In the genomic region with DNA sequence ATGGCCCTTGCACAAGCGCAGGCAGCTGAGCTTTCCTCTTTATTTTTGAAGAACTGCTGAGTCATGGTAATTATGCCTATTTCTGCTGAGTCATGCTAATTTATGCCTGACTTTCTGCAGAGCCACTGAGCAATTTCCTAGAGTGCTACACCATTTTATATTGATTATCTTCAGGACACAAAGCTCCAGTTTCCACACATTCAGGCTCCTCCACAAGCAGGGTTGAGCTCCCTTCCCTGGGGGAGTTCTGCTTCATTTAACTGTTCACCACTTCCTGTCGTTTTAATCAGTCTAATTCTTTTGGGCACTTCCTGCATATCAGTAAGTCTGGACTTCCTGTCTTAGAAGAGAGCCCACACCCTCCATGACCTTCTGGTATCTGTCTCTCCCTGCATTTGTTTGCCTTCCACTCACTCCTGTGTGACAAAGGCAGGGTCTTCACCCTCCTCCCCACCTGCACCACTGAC, we compare ENCODE assay signal across 10 mouse cellular contexts. TPM values are rescaled to one million over a fixed set of nuclear protein-coding genes. Genes with fewer than 3 reads are reported as not detected.
DNase-seq lines count a peak whose midpoint lies in the region; ATAC-seq and TF ChIP-seq lines count a peak whose summit lies in the region.
"Had no signal": no experiment of that assay in that cellular context is flagged by ENCODE, and none has a peak within 500 bp of the region (broad histone marks: within the 10 kb centered on the region; RNA-seq: fewer than 3 reads in every experiment).

No protein-coding gene starts in this region.

- TF ChIP-seq CTCF in midbrain, postnatal 0 days (IDR thresholded peaks at IDR 0.05): no peak

- WGBS in midbrain, postnatal 0 days: 75% methylated on average over 2 of the region's 2 CpGs
- WGBS in midbrain, embryonic 15.5 days: 71% methylated on average over 2 of the region's 2 CpGs

- no peak overlapping the region for H3K4me2 ChIP-seq in midbrain, postnatal 0 days (ENCODE audit: low read depth, low read length, poor library complexity, severe bottlenecking)
- H3K4me2 ChIP-seq in midbrain, embryonic 15.5 days: no peak overlapping the region

- H3K9me3 ChIP-seq in midbrain, postnatal 0 days (ENCODE audit: low read length): no peaks in the 10 kb centered on the region
- no peaks in the 10 kb centered on the region for H3K9me3 ChIP-seq in midbrain, embryonic 15.5 days

- peak; percentile 14 for DNase-seq in midbrain, postnatal 0 days (ENCODE audit: low spot score)
- DNase-seq in R1 (ENCODE audit: low read depth, low spot score): peak; percentile 55
- DNase-seq in induced T-regulatory cell, adult 2 months (ENCODE audit: low read depth): peak; percentile 2
- peak; percentile 11 for DNase-seq in yolk sac, embryonic 10.5 days (ENCODE audit: low spot score)
- DNase-seq in adrenal gland, adult 18-20 months (ENCODE audit: low spot score in 2 of 2): no peak
- no peak for DNase-seq in layer of hippocampus, adult 8-10 months (ENCODE audit: low spot score in 2 of 2)
- DNase-seq: cerebellum, adult 11-12 months had no signal

- H3K27me3 ChIP-seq in midbrain, postnatal 0 days (ENCODE audit: insufficient read depth, low read length): no peaks in the 10 kb centered on the region
- no peaks in the 10 kb centered on the region for H3K27me3 ChIP-seq in midbrain, embryonic 15.5 days (replicated peaks)

- no peaks in the 10 kb centered on the region for H3K36me3 ChIP-seq in midbrain, postnatal 0 days (ENCODE audit: insufficient read depth, low read length)
- no peaks in the 10 kb centered on the region for H3K36me3 ChIP-seq in midbrain, embryonic 15.5 days (replicated peaks)

- H3K9ac ChIP-seq in midbrain, postnatal 0 days (replicated peaks; ENCODE audit: low read length, poor library complexity, severe bottlenecking): no peak overlapping the region
- H3K9ac ChIP-seq in midbrain, embryonic 15.5 days: no peak overlapping the region

- no peaks in the 10 kb centered on the region for H3K4me1 ChIP-seq in midbrain, postnatal 0 days (ENCODE audit: insufficient read depth, low read length)
- no peaks in the 10 kb centered on the region for H3K4me1 ChIP-seq in midbrain, embryonic 15.5 days

- no peak overlapping the region for H3K27ac ChIP-seq in midbrain, postnatal 0 days (ENCODE audit: low read depth, low read length)
- no peak overlapping the region for H3K27ac ChIP-seq in midbrain, embryonic 15.5 days

- no peak overlapping the region for H3K4me3 ChIP-seq in midbrain, postnatal 0 days (ENCODE audit: low read depth, low read length)
- H3K4me3 ChIP-seq in midbrain, embryonic 15.5 days: no peak overlapping the region

- ATAC-seq in midbrain, postnatal 0 days (ENCODE audit: low FRiP score): no peak
- ATAC-seq in midbrain, embryonic 15.5 days (replicated peaks): no peak
- ATAC-seq: forebrain, embryonic 16.5 days had no signal

RNA-seq across cellular contexts. Expression of a gene that starts 4.0 kb away (rescaled TPM):
- not detected in 2 replicates for total RNA-seq in midbrain, postnatal 0 days (2014; rRNA removed)
- not detected in 2 replicates for polyA plus RNA-seq in midbrain, postnatal 0 days (2015; fragmentation: Nextera tagmentation; extraction: Ambion mirVana)
- not detected in 2 replicates for polyA plus RNA-seq in midbrain, embryonic 15.5 days (2015; fragmentation: Nextera tagmentation; extraction: Ambion mirVana)
- not detected for total RNA-seq in adrenal gland, adult 18-20 months (2021)
- under 1 TPM in 1 of 4 experiments, not detected in 3; 0.22 TPM for total RNA-seq in layer of hippocampus, adult 8-10 months (2022)
- polyA plus RNA-seq: forebrain, embryonic 16.5 days had no signal

RNA-seq across cellular contexts. Expression of a gene that starts 30.2 kb away (rescaled TPM):
- 0.16 and 0.99 TPM in 2 replicates for total RNA-seq in midbrain, postnatal 0 days (2014; rRNA removed)
- polyA plus RNA-seq in midbrain, postnatal 0 days (2015; fragmentation: Nextera tagmentation; extraction: Ambion mirVana): 0.23 and 0.31 TPM in 2 replicates
- polyA plus RNA-seq in midbrain, embryonic 15.5 days (2015; fragmentation: Nextera tagmentation; extraction: Ambion mirVana): 0.22 and 0.31 TPM in 2 replicates
- total RNA-seq in adrenal gland, adult 18-20 months (2021): under 1 TPM in 1 of 2 experiments, not detected in 1; 0.58 TPM
- total RNA-seq in layer of hippocampus, adult 8-10 months (2022): under 1 TPM in 2 of 4 experiments, not detected in 2; 0.45 to 0.63 TPM

RNA-seq across cellular contexts. Expression of a gene that starts 39.7 kb away (rescaled TPM):
- total RNA-seq in midbrain, postnatal 0 days (2014; rRNA removed): not detected in 2 replicates
- polyA plus RNA-seq in midbrain, postnatal 0 days (2015; fragmentation: Nextera tagmentation; extraction: Ambion mirVana): not detected in 2 replicates
- not detected in 2 replicates for polyA plus RNA-seq in midbrain, embryonic 15.5 days (2015; fragmentation: Nextera tagmentation; extraction: Ambion mirVana)
- not detected for total RNA-seq in adrenal gland, adult 18-20 months (2021)
- not detected for total RNA-seq in layer of hippocampus, adult 8-10 months (2022)
- polyA plus RNA-seq: forebrain, embryonic 16.5 days; kidney, embryonic 16.5 days had no signal

Comparison
In these comparisons a context has a peak if more than half of its experiments do, and no peak if none do; other contexts are left out.
1. DNase-seq: peak in midbrain, postnatal 0 days (single experiment), R1 (single experiment), induced T-regulatory cell, adult 2 months (single experiment) and yolk sac, embryonic 10.5 days (single experiment); none in adrenal gland, adult 18-20 months (0 of 2) and layer of hippocampus, adult 8-10 months (0 of 2).